Mouse (Mus musculus): ENCODE data around the gene Sstr4. TPM values are rescaled to one million over a fixed set of nuclear protein-coding genes. Genes with fewer than 3 reads are reported as not detected.

The Sstr4 gene
- polyA plus RNA-seq, 1 experiment from 2014 or later: 4.4 TPM

Other genes starting within 250 kb of the Sstr4 start
- 8.2 and 10.0 TPM in 2 replicates for gene Thbd, start 12.8 kb downstream of the Sstr4 start, polyA plus RNA-seq (2015; fragmentation: Nextera tagmentation; extraction: Ambion mirVana)
- 7.2 and 7.4 TPM in 2 replicates for gene Cd93, start 48.2 kb downstream of the Sstr4 start, polyA plus RNA-seq (2015; fragmentation: Nextera tagmentation; extraction: Ambion mirVana)

All from midbrain, embryonic 16.5 days (tissue).